Mouse (Mus musculus): ENCODE measurements at regions not wholly inside any gene's neighbourhood (a gene's known extent, or its start where the extent isn't known, plus 50 kb on each side); places are given as distances from the start of the nearest gene placed in this dataset.
"Not testable (repeated sequence)": the region's sequence is repeated elsewhere in the genome, so short reads cannot be mapped to it uniquely, and the experiment has no call there.

- peak; percentile 85 to 87 for DNase-seq (ENCODE audit: extremely low spot score in 1 of 2, low spot score in 2 of 2)
- intact Hi-C loops (cut with DNase I): loop anchor here (5.0 kb wide), 3 partner anchors 166 to 1666 kb away; no protein-coding TSS in a partner anchor
These were observed 67.0 kb upstream of the Top1 start for GRCm38 (mm10) chr2:160578384-160579320.

- intact Hi-C loops (cut with DNase I): loop anchor here (5.0 kb wide), 1 partner anchor 1708 kb away; no protein-coding TSS in a partner anchor
- no peak for DNase-seq (ENCODE audit: extremely low spot score in 1 of 2, low spot score in 2 of 2)
These were observed 65.4 kb upstream of the Top1 start for GRCm38 (mm10) chr2:160580250-160580649.

GRCm38 (mm10) chr2:160581029-160581428, 64.7 kb upstream of the Top1 start:
- DNase-seq (ENCODE audit: extremely low spot score in 1 of 2, low spot score in 2 of 2): no peak
- intact Hi-C loops (cut with DNase I): loop anchor here (5.0 kb wide), 1 partner anchor 1709 kb away; no protein-coding TSS in a partner anchor

- intact Hi-C loops (cut with DNase I): loop anchor here (5.0 kb wide), 1 partner anchor 1711 kb away; no protein-coding TSS in a partner anchor
- not testable (repeated sequence) for DNase-seq (ENCODE audit: extremely low spot score in 1 of 2, low spot score in 2 of 2)
These were observed 62.7 kb upstream of the Top1 start for GRCm38 (mm10) chr2:160583034-160583433.

GRCm38 (mm10) chr2:160583506-160583905, 62.2 kb upstream of the Top1 start:
- intact Hi-C loops (cut with DNase I): loop anchor here (5.0 kb wide), 1 partner anchor 1711 kb away; no protein-coding TSS in a partner anchor
- no peak for DNase-seq (ENCODE audit: extremely low spot score in 1 of 2, low spot score in 2 of 2)

GRCm38 (mm10) chr2:160584568-160584967, 61.1 kb upstream of the Top1 start:
- DNase-seq (ENCODE audit: extremely low spot score in 1 of 2, low spot score in 2 of 2): no peak

GRCm38 (mm10) chr2:160587015-160587835, 58.5 kb upstream of the Top1 start:
- no peak for DNase-seq (ENCODE audit: extremely low spot score in 1 of 2, low spot score in 2 of 2)
- intact Hi-C loops (cut with DNase I): no loop called here

More at GRCm38 (mm10) chr2:160584568-160584967, 61.1 kb upstream of the Top1 start:
- intact Hi-C loops (cut with DNase I): loop anchor here (5.0 kb wide), 1 partner anchor 1712 kb away; no protein-coding TSS in a partner anchor

- intact Hi-C loops (cut with DNase I): no loop called here
- DNase-seq (ENCODE audit: extremely low spot score in 1 of 2, low spot score in 2 of 2): no peak
These were observed 57.3 kb upstream of the Top1 start for GRCm38 (mm10) chr2:160588401-160588800.

GRCm38 (mm10) chr2:160590209-160590910, 55.3 kb upstream of the Top1 start:
- intact Hi-C loops (cut with DNase I): loop anchor here (5.0 kb wide), 2 partner anchors 1538 to 1678 kb away; no protein-coding TSS in a partner anchor
- DNase-seq (ENCODE audit: extremely low spot score in 1 of 2, low spot score in 2 of 2): no peak

- no peak for DNase-seq (ENCODE audit: extremely low spot score in 1 of 2, low spot score in 2 of 2)
- intact Hi-C loops (cut with DNase I): loop anchor here (2.0 to 5.0 kb wide), 3 partner anchors 1539 to 1727 kb away; no protein-coding TSS in a partner anchor
These were observed 54.1 kb upstream of the Top1 start for GRCm38 (mm10) chr2:160591446-160592180.

- DNase-seq (ENCODE audit: extremely low spot score in 1 of 2, low spot score in 2 of 2): peak; percentile 71 to 74
- intact Hi-C loops (cut with DNase I): loop anchor here (2.0 to 5.0 kb wide), 3 partner anchors 1541 to 1728 kb away; no protein-coding TSS in a partner anchor
These were observed 52.7 kb upstream of the Top1 start for GRCm38 (mm10) chr2:160593035-160593434.

Measured in left cerebral cortex, postnatal 10 days (tissue).